Mouse (Mus musculus) lung, embryonic 14.5 days (tissue): ENCODE measurements around the gene Timm17b. TPM values are rescaled to one million over a fixed set of nuclear protein-coding genes. Genes with fewer than 3 reads are reported as not detected.

Experiments used
- ATAC-seq: fragments of 200-750 bp; cut with Nextera tagmentation; 2 replicates; pipeline ENCODE4 v1.8.0; 2017; ENCODE audit warnings: mild to moderate bottlenecking, moderate TSS enrichment, moderate library complexity; ENCODE audit not compliant: insufficient read depth
- DNase-seq: peaks from one replicate; pipeline ENCODE4 v3.0.0-alpha.2; 2015
- H3K27ac ChIP-seq: fragments of 300-500 bp; sonication (generic); 2 replicates; pipeline ENCODE4 v1.5.1; 2014; ENCODE audit warnings: low read depth, mild to moderate bottlenecking, moderate library complexity
- H3K27me3 ChIP-seq: fragments of 300-500 bp; sonication (generic); 2 replicates; pipeline ENCODE4 v1.6.1; 2014; ENCODE audit warnings: low read length, control low read depth; ENCODE audit not compliant: insufficient read depth
- H3K36me3 ChIP-seq: fragments of 300-500 bp; sonication (generic); 2 replicates; pipeline ENCODE4 v1.6.1; 2014; ENCODE audit warnings: control low read depth; ENCODE audit not compliant: insufficient read depth
- H3K4me1 ChIP-seq: fragments of 300-500 bp; sonication (generic); 2 replicates; pipeline ENCODE4 v1.6.1; 2014; ENCODE audit warnings: antibody characterized with exemption, control low read depth; ENCODE audit not compliant: insufficient read depth
- H3K4me2 ChIP-seq: fragments of 300-500 bp; sonication (generic); 2 replicates; pipeline ENCODE4 v1.6.1; 2014; ENCODE audit warnings: mild to moderate bottlenecking
- H3K4me3 ChIP-seq: fragments of 300-500 bp; sonication (generic); 2 replicates; pipeline ENCODE4 v1.5.1; 2014; ENCODE audit warnings: low read depth, low read length
- H3K9ac ChIP-seq: fragments of 300-500 bp; sonication (generic); 2 replicates; pipeline ENCODE4 v1.6.1; 2014
- H3K9me3 ChIP-seq: fragments of 300-500 bp; sonication (generic); 2 replicates; pipeline ENCODE4 v1.6.1; 2016; ENCODE audit warnings: low read depth, low read length, control low read depth
- CTCF ChIP-seq: IDR thresholded peaks from 2 replicates; pipeline ENCODE4 v1.5.1; 2016; ENCODE audit warnings: antibody characterized with exemption, low read depth
- WGBS: fragments of 180-500 bp; shearing (Covaris S2); extraction: QIAGEN DNeasy Blood & Tissue Kit; methylation state at CpG from one replicate; pipeline ENCODE4 v1.1.7; 2014; 5-methylcytosine and 5-hydroxymethylcytosine counted together
- polyA plus RNA-seq: library from polyadenylated mRNA; unstranded; fragments of >200 nt; fragmentation: Nextera tagmentation; extraction: Ambion mirVana; gene quantifications from 2 replicates; pipeline ENCODE4 v1.2.1, GENCODE M21; 2014

The Timm17b gene
- polyA plus RNA-seq, result 160 and 174 TPM in 2 replicates

GRCm38 (mm10) chrX:7898880-7899874, at the start of gene Timm17b, which contains the start of gene Pqbp1:
Timm17b (plus strand) TSS chrX:7899357.
Pqbp1 (minus strand) TSS chrX:7899269.
- peak; percentile 94 for DNase-seq
- peak within 1 kb of the TSS; percentile 83 for H3K27ac ChIP-seq
- H3K27me3 ChIP-seq, result no peaks in the 10 kb centered on the region
- H3K9me3 ChIP-seq, result no peaks in the 10 kb centered on the region
- peak within 1 kb of the TSS; percentile 61 for H3K4me2 ChIP-seq
- peaks cover 14% of the 10 kb centered on the region for H3K36me3 ChIP-seq
- 10% methylated on average over 62 of the region's 62 CpGs for WGBS
- H3K4me1 ChIP-seq, result no peaks in the 10 kb centered on the region
- H3K4me3 ChIP-seq, result peak within 1 kb of the TSS; percentile 54
- TF ChIP-seq CTCF, result no peak
- ATAC-seq, result peak; percentile 99
- peak within 1 kb of the TSS; percentile 61 for H3K9ac ChIP-seq

- Histone ChIP-seq H3K27me3 (no peaks in the 10 kb centered on the region), H3K9ac (no peak overlapping the region), H3K36me3 (peaks cover 13% of the 10 kb centered on the region; the same call in 1 of the 2 replicates), H3K4me3 (no peak overlapping the region), H3K9me3 (no peaks in the 10 kb centered on the region), H3K4me1 (no peaks in the 10 kb centered on the region), H3K4me2 (no peak overlapping the region), H3K27ac (no peak overlapping the region)
- DNase-seq (peak; percentile 52), ATAC-seq (no peak)
- 52% methylated on average over 2 of the region's 2 CpGs for WGBS
- peak; percentile 36; the same call in 1 of the 2 replicates for TF ChIP-seq CTCF
Observed at GRCm38 (mm10) chrX:7854578-7854977, 44.6 kb upstream of the Timm17b start.

GRCm38 (mm10) chrX:7859191-7859753, 39.9 kb upstream of the Timm17b start:
- ATAC-seq, result no peak
- Histone ChIP-seq H3K4me1 (no peaks in the 10 kb centered on the region), H3K4me3 (no peak overlapping the region), H3K27ac (no peak overlapping the region), H3K4me2 (no peak overlapping the region), H3K27me3 (no peaks in the 10 kb centered on the region), H3K36me3 (peaks cover 10% of the 10 kb centered on the region; the same call in 1 of the 2 replicates), H3K9ac (no peak overlapping the region), H3K9me3 (no peaks in the 10 kb centered on the region)
- 86% methylated on average over 3 of the region's 3 CpGs for WGBS
- no peak for TF ChIP-seq CTCF
- DNase-seq, result no peak

GRCm38 (mm10) chrX:7863181-7863580, 36.0 kb upstream of the Timm17b start:
- no peaks in the 10 kb centered on the region for H3K9me3 ChIP-seq
- H3K27me3 ChIP-seq, result no peaks in the 10 kb centered on the region
- no peak overlapping the region for H3K4me2 ChIP-seq
- ATAC-seq (no peak), DNase-seq (no peak)
- TF ChIP-seq CTCF, result no peak
- H3K4me3 ChIP-seq, result no peak overlapping the region
- H3K27ac ChIP-seq, result no peak overlapping the region
- WGBS, result 70% methylated on average over 1 of the region's 1 CpGs
- H3K4me1 ChIP-seq, result no peaks in the 10 kb centered on the region
- H3K36me3 ChIP-seq, result peaks cover 10% of the 10 kb centered on the region; the same call in 1 of the 2 replicates
- no peak overlapping the region for H3K9ac ChIP-seq

GRCm38 (mm10) chrX:7864551-7864950, 34.6 kb upstream of the Timm17b start:
- peaks cover 13% of the 10 kb centered on the region; the same call in 1 of the 2 replicates for H3K36me3 ChIP-seq
- H3K9me3 ChIP-seq, result no peaks in the 10 kb centered on the region
- WGBS, result 62% methylated on average over 3 of the region's 3 CpGs

GRCm38 (mm10) chrX:7865343-7865742, 33.8 kb upstream of the Timm17b start:
- Histone ChIP-seq H3K9ac (no peak overlapping the region), H3K27ac (no peak overlapping the region), H3K27me3 (no peaks in the 10 kb centered on the region), H3K9me3 (no peaks in the 10 kb centered on the region), H3K4me2 (no peak overlapping the region), H3K4me1 (no peaks in the 10 kb centered on the region), H3K4me3 (no peak overlapping the region), H3K36me3 (peaks cover 13% of the 10 kb centered on the region; the same call in 1 of the 2 replicates)
- DNase-seq (no peak), ATAC-seq (no peak)
- WGBS, result 58% methylated on average over 2 of the region's 2 CpGs
- no peak for TF ChIP-seq CTCF

More at GRCm38 (mm10) chrX:7864551-7864950, 34.6 kb upstream of the Timm17b start:
- H3K9ac ChIP-seq, result no peak overlapping the region
- no peak overlapping the region for H3K4me3 ChIP-seq
- H3K4me1 ChIP-seq, result no peaks in the 10 kb centered on the region
- H3K4me2 ChIP-seq, result no peak overlapping the region
- no peak for TF ChIP-seq CTCF
- ATAC-seq, result no peak
- DNase-seq, result no peak
- no peak overlapping the region for H3K27ac ChIP-seq
- H3K27me3 ChIP-seq, result no peaks in the 10 kb centered on the region

- no peaks in the 10 kb centered on the region for H3K4me1 ChIP-seq
- DNase-seq, result no peak
- no peak for TF ChIP-seq CTCF
Observed at GRCm38 (mm10) chrX:7865786-7866185, 33.4 kb upstream of the Timm17b start.

More at GRCm38 (mm10) chrX:7865786-7866185, 33.4 kb upstream of the Timm17b start:
- H3K36me3 ChIP-seq, result peaks cover 15% of the 10 kb centered on the region; the same call in 1 of the 2 replicates
- no peaks in the 10 kb centered on the region for H3K27me3 ChIP-seq
- no peak overlapping the region for H3K27ac ChIP-seq
- WGBS, result 57% methylated on average over 2 of the region's 2 CpGs
- ATAC-seq, result no peak
- H3K9ac ChIP-seq, result no peak overlapping the region
- no peaks in the 10 kb centered on the region for H3K9me3 ChIP-seq
- H3K4me3 ChIP-seq, result no peak overlapping the region
- H3K4me2 ChIP-seq, result no peak overlapping the region
